Mouse (Mus musculus): ENCODE results near the gene Tmem150b.
A peak's percentile ranks its signal among the peaks of the same experiment; 100 is the strongest.

The Tmem150b gene

GRCm38 (mm10) chr7:4663742-4664141 is 61.3 kb downstream of the Tmem150b start:
- no peak for DNase-seq (ENCODE audit: low spot score in 2 of 2)

- DNase-seq (ENCODE audit: low spot score in 2 of 2) = no peak
Observed at GRCm38 (mm10) chr7:4663179-4663578, 61.9 kb downstream of the Tmem150b start.

GRCm38 (mm10) chr7:4659911-4660443 is 65.1 kb downstream of the Tmem150b start:
- no peak for DNase-seq (ENCODE audit: low spot score in 2 of 2)

GRCm38 (mm10) chr7:4658912-4659551 is 66.0 kb downstream of the Tmem150b start, which contains the start of gene Ppp6r1:
Gene Ppp6r1 (minus strand): TSS chr7:4659019.
- peak; percentile 95 to 98 for DNase-seq (ENCODE audit: low spot score in 2 of 2)

GRCm38 (mm10) chr7:4658128-4658907 is 66.7 kb downstream of the Tmem150b start:
- DNase-seq (ENCODE audit: low spot score in 2 of 2) = peak in 1 of 2 experiments; percentile 23

GRCm38 (mm10) chr7:4657521-4658127 is 67.4 kb downstream of the Tmem150b start:
- peak in 1 of 2 experiments; percentile 78 for DNase-seq (ENCODE audit: low spot score in 2 of 2)

Measured in left cerebral cortex, adult 9 months (tissue).